Comparison of ENCODE assay signal across 9 mouse cellular contexts in genomic region chr17:44709516-44710252, GRCm38 (mm10).
DNase-seq lines count a peak whose midpoint lies in the region; ATAC-seq and TF ChIP-seq lines count a peak whose summit lies in the region.
"Had no signal": no experiment of that assay in that cellular context is flagged by ENCODE, and none has a peak within 500 bp of the region (broad histone marks: within the 10 kb centered on the region; RNA-seq: fewer than 3 reads in every experiment).

No protein-coding gene starts in this region.

- peak overlapping the region; percentile 63 for H3K27ac ChIP-seq in heart, embryonic 13.5 days (replicated peaks)
- H3K27ac ChIP-seq in lung, embryonic 14.5 days (ENCODE audit: low read depth) = peak overlapping the region; percentile 85
- H3K27ac ChIP-seq in stomach, embryonic 16.5 days (ENCODE audit: low read length) = peak overlapping the region; percentile 79

- H3K36me3 ChIP-seq in heart, embryonic 13.5 days = no peaks in the 10 kb centered on the region
- H3K36me3 ChIP-seq in lung, embryonic 14.5 days (ENCODE audit: insufficient read depth) = no peaks in the 10 kb centered on the region
- no peaks in the 10 kb centered on the region for H3K36me3 ChIP-seq in stomach, embryonic 16.5 days (ENCODE audit: control insufficient read depth, insufficient read depth, low read length)
- H3K36me3 ChIP-seq: G1E had no signal

- peaks cover 20% of the 10 kb centered on the region for H3K4me1 ChIP-seq in heart, embryonic 13.5 days
- H3K4me1 ChIP-seq in lung, embryonic 14.5 days (ENCODE audit: insufficient read depth) = peaks cover 25% of the 10 kb centered on the region
- H3K4me1 ChIP-seq in stomach, embryonic 16.5 days (ENCODE audit: control insufficient read depth, insufficient read depth, low read length) = peaks cover 17% of the 10 kb centered on the region

- H3K9me3 ChIP-seq in heart, embryonic 13.5 days = no peaks in the 10 kb centered on the region
- no peaks in the 10 kb centered on the region for H3K9me3 ChIP-seq in lung, embryonic 14.5 days (ENCODE audit: low read depth, low read length)
- no peaks in the 10 kb centered on the region for H3K9me3 ChIP-seq in stomach, embryonic 16.5 days (replicated peaks; ENCODE audit: control insufficient read depth, low read length)

- H3K9ac ChIP-seq in heart, embryonic 13.5 days = no peak overlapping the region
- no peak overlapping the region for H3K9ac ChIP-seq in lung, embryonic 14.5 days
- no peak overlapping the region for H3K9ac ChIP-seq in stomach, embryonic 16.5 days (ENCODE audit: low read length)

- intact Hi-C loops in left cerebral cortex, postnatal 4 days (cut with DNase I) = no loop called here

- no peak overlapping the region for H3K4me3 ChIP-seq in heart, embryonic 13.5 days
- H3K4me3 ChIP-seq in lung, embryonic 14.5 days (ENCODE audit: low read depth, low read length) = no peak overlapping the region
- H3K4me3 ChIP-seq in stomach, embryonic 16.5 days (replicated peaks; ENCODE audit: low read length) = no peak overlapping the region

- TF ChIP-seq CTCF in lung, embryonic 14.5 days (IDR thresholded peaks at IDR 0.05; ENCODE audit: low read depth) = no peak

- 0 out of 2 replicates have a peak, but pooled peaks cover 5% of the 10 kb centered on the region for H3K27me3 ChIP-seq in heart, embryonic 13.5 days (replicated peaks)
- no peaks in the 10 kb centered on the region for H3K27me3 ChIP-seq in lung, embryonic 14.5 days (ENCODE audit: insufficient read depth, low read length)
- no peaks in the 10 kb centered on the region for H3K27me3 ChIP-seq in stomach, embryonic 16.5 days (ENCODE audit: control insufficient read depth, insufficient read depth, low read length)

- WGBS in heart, embryonic 13.5 days = 29% methylated on average over 11 of the region's 11 CpGs
- 16% methylated on average over 11 of the region's 11 CpGs for WGBS in lung, embryonic 14.5 days
- 16% methylated on average over 11 of the region's 11 CpGs for WGBS in stomach, embryonic 16.5 days

- no peak for ATAC-seq in heart, embryonic 13.5 days (ENCODE audit: extremely low read depth, insufficient number of reproducible peaks, low FRiP score, low TSS enrichment)
- ATAC-seq in lung, embryonic 14.5 days (ENCODE audit: insufficient read depth) = peak; percentile 87
- peak; percentile 81 for ATAC-seq in stomach, embryonic 16.5 days (ENCODE audit: insufficient read depth, low FRiP score)

- H3K4me2 ChIP-seq in heart, embryonic 13.5 days = no peak overlapping the region
- no peak overlapping the region for H3K4me2 ChIP-seq in lung, embryonic 14.5 days
- no peak overlapping the region for H3K4me2 ChIP-seq in stomach, embryonic 16.5 days (ENCODE audit: low read depth, low read length)

- DNase-seq in left cerebral cortex, adult 18-20 months (ENCODE audit: low spot score in 2 of 2) = peak; percentile 23 to 52
- DNase-seq in left cerebral cortex, postnatal 4 days = no peak
- DNase-seq in brain, adult 2 months (ENCODE audit: low read depth, low spot score) = peak; percentile 83
- DNase-seq in kidney, postnatal 25 days = peak; percentile 68 to 76
- peak; percentile 98 for DNase-seq in lung, embryonic 14.5 days
- no peak for DNase-seq in spleen, adult 18-20 months

Comparison
In these comparisons a context has a peak if more than half of its experiments do, and no peak if none do; other contexts are left out.
1. DNase-seq: peak in left cerebral cortex, adult 18-20 months (2 of 2), brain, adult 2 months (single experiment), kidney, postnatal 25 days (2 of 2) and lung, embryonic 14.5 days (single experiment); none in left cerebral cortex, postnatal 4 days (single experiment) and spleen, adult 18-20 months (0 of 2).
2. Peak in every context shown above with its lines, with median percentiles within 50 percentile points of each other: H3K27ac ChIP-seq.